Mouse (Mus musculus): ENCODE data around the gene Foxf1.

Foxf1 gene

DNA sequence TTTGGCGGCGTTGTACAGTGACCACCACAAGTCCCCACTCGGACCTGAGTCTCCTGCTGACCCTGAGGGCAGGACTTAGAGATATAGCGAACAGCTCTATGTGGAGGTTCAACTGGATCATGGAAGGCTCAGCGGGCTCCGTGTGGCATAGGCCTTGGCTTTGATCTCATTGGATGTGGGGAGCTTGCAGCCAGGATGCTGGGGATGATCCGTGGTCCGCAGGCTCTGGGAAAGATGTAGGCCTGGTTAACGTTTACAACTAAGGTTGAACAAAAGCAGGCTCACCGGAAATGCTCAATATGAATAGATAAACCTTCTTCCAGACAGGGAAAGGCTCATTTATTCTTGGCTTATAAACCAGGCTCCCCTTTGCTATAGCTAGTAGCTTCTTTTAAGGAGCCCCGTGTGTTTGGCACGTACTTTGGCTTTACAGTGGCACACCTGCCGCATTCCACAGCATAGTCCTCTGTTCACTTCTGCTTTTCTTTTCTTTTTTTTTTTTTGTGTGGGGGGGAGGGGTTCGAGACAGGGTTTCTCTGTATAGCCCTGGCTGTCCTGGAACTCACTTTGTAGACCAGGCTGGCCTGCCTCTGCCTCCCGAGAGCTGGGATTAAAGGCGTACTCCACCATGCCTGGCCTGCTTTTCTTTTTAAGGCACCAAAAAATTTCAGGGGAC, 45.2 kb downstream of the Foxf1 start:
- no peak for DNase-seq (ENCODE audit: low spot score)

DNA sequence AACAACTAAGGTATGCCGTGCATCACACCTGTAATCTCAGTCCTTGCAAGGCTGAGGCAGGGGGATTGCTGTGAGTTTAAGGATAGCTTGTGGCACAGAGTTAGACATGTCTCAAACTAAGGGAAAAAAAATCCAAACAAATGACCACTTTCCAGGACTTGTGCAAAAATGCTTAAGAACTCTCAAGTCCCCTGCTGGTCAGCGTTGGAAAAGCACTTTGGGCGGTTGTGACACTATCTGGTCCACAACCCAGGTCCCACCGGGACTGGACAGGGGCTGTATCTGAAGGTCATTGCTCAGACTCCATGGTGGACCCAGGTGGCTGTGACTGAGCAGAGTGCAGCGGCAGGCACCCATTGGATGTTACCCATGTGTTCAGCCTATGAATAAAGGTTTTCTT, 46.3 kb downstream of the Foxf1 start:
- no peak for DNase-seq (ENCODE audit: low spot score)

DNA sequence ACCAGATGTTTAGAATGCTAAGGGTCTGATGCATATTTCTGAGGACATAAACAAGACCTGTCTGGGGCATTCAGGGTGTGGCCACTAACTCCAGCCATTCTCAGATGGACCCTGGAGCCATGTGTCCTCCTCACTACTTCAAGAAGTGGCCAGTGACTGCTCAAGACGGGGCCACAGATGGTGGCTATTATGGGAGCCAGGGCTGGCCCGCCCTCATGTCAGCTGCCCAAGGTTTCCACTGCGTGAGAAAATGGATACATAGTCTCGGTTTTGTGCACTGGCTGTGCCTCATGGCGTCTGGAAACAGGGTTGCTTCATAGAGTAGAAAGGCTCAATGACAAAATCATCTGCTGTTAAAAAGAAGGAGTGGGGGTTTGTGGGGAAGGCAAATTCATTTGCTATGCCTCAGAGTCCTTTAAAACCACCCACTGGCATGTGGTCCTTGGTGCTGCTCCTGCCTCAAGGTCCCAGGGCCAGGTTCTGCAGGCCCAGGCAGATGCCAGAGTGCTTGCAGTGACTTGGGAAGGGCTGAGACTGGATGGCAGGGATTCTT, 48.9 kb downstream of the Foxf1 start:
- no peak for DNase-seq (ENCODE audit: low spot score)

DNA sequence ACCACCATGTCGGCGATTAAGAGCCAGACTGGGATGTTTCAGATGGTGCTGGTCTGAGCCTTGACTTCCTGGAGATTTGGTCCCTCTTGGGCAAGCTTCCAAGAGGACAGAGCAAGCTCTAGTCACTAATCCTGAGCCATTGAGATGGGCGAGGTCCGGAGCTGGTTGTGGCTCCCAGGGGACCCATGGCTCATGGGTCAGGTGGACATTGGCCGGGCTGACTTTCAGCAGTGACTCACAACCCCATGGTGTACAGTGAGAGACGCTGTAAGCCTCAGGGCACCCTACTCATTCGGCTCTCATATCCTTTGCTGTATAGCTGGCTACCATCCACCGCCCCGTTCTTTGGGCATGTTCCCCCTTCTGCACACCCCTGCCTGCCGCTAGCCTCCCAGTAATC, 49.9 kb downstream of the Foxf1 start:
- DNase-seq (ENCODE audit: low spot score): no peak

DNA sequence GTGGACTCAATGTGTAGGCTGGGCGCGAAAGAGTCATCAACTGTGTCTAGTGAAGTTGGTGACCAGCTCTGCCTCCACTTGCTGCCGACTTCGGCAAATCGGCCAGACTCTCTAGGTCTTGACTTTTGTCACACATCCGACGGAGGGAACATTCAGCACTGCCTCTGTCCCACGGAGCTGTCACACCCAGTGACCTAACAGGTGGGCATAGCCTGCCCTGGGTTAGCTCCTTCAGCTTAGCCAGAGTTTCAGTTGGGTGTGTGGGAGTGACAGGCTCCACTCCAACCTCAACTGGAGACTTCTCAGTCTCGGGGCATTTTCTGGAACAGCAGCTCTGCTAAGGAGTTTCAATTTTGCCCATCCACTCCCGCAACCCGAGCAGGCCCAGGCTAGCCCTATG, 50.3 kb downstream of the Foxf1 start:
- DNase-seq (ENCODE audit: low spot score): no peak

DNA sequence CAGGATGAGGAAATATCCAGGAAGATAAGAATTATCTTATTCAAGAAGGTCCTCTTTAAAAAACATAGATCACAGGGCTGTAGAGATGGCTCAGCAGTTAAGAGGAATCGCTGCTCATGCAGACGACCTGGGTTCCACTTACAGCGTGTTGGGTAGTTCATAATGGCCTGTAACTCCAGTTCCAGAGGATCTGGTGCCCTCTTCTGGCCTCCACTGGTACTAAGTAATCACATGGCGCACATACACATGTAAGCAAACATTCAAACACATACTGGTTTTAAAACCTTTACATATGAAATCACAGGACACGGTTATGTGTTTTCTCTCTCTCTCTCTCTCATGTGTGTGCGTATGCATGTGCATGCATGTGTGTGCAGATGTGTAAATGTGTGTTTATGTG, 52.7 kb downstream of the Foxf1 start:
- no peak for DNase-seq (ENCODE audit: low spot score)

Measured in urinary bladder, postnatal 14 days (tissue).